Mouse (Mus musculus) colon, adult 2 months (tissue): ENCODE measurements around the gene Dna2. TPM values are rescaled to one million over a fixed set of nuclear protein-coding genes. Genes with fewer than 3 reads are reported as not detected.

Source experiments
- polyA plus RNA-seq: library from polyadenylated mRNA; depleted of rRNA; stranded (reverse); fragments of >200 nt; gene quantifications from 2 replicates; pipeline ENCODE4 v1.2.3, GENCODE M21; 2012; rRNA removed

Dna2 gene
- 2.8 and 3.1 TPM in 2 replicates for polyA plus RNA-seq

DNA sequence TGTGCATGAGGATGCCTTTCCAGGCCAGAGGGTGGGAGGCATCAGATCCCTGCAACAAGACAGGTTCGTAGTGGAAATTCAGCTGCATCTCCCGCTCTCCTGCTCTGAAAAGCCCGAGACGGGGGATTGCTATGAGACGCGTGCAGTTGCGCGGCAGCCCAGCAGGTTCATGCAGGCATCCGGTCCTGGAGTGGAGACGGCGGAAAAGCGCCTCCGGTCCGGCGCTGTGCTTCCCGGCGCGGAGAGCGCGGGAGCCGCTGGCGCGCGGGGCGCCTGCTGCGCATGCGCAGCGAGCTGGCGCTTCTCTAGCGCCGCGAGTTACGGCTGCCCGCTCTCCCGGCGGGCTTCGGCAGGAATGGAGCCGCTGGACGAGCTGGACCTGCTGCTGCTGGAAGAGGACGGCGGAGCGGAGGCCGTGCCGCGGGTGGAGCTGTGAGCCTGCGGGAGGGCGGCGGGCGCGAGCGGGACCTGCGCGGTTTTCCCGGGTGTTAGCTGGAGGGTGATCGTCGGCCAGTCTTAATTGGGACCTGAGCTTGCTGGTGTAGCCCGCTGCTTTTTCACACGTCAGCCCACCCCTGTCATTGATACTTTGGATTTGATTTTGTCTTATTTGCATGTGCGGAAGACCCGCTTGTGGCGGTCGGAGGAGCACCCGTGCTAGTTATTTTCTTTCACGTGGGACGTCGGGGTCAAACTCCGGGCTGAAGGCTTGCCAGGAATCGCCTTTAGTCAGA lies at the start of gene Dna2:
Dna2 (plus strand) TSS at position 289 of the 734 bp plus-strand sequence.

DNA sequence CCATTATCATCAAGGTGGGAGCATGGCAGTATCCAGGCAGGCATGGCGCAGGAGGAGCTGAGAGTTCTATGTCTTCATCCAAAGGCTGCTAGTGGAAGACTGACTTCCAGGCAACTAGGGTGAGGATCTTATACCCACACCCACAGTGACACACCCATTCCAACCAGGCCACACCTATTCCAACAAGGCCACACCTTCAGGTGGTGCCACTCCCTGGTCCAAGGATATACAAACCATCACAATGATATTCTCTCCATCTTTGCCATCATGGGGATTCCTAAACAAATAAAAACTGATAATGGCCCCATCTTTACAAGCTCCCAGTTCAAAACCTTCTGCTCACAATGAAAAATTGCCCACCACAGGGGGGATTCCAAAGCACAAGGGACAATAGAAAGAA lies 37.9 kb upstream of the Dna2 start, which contains the start of gene Tet1:
Tet1 (minus strand) TSS at position 101 of the 400 bp plus-strand sequence.

DNA sequence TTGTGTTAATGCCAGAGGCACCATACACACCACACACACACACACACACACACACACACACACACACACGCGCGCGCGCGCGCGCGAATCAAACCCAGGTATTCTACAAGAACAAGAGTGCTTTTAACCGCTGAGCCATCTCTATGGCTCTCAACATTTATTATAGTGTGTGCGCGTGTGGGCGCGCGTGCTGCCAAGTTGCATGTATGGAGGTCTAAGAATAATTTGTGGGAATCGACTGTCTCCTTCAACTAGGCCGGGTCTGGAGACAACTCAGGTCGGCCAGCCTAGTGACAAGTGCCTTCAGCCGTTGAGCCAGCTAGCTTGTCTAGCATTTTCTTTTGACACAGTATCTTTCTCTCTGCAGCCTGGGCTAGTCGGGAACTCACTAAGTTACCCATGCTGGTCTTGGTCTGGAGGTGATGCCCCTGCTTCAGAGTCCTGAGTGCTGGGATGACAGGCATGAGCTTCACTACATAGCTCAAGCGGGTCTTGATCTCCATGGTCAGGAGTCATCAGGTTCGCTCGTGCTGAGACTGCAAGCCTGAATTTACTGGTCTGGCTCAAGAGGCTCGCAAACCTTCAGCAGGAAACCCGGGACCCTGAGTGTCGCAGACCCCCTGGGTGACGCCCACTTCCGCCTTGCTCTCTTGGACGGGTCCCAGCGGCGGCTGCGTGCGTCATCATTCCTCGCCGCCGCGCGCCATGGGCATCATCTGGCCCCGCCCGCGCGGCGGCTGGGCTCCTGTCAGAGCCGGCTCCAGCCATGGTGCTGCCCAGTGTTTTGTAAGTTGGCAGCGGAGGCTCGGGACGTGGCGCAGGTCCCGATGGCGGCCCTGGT lies 26.7 kb upstream of the Dna2 start, which contains the start of gene Slc25a16:
Slc25a16 (plus strand) TSS at position 709 of the 841 bp plus-strand sequence.

DNA sequence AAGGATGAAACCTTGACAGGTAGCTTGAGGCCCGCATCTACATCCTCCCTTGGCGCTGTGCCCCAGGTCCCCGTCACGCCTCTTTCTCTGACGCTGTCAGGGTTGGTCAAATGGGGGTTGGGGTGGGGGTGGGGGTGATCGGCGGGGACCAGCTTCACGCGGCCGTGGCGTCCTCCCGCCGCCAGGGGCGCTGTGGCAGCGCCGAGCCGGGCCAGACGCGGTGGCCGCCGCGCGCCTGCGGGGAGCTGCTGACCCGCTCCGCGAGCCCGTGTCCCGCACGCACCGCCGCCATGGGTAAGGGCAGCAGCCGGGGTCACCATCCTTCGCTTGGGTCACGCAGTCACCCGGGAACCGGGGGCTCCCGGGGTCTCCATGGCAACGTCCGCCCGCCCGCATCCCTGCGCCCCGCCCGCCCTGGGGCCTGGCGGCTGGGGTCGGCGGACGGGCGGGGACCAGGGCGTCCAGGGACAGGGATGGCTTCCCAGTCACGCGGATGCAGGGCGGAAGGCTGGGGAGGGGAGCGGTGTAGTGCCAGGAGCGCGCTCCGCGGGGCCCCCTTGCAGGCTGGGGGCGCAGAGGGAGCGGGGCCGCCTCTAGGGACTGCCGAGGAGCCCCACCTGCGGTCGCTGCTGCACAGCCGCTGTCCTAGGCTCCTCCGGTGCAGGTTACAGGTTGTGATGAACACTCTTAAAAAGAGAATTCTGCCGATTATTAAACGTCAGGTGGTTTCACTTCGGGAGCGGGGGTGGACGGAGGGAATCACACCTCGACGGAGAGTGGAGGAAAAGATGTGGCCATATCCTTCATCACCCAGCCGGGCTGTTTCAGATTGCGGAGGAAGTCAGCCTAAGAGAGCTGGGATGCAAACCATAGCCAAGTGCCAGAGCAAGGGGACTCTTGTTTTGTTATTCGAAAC lies 33.5 kb downstream of the Dna2 start, which contains the start of gene Rufy2:
Rufy2 (plus strand) TSS at position 185 of the 916 bp plus-strand sequence.

Other genes starting within 250 kb of the Dna2 start
- gene Stox1, start 220.9 kb upstream of the Dna2 start, polyA plus RNA-seq = 0.22 and 0.47 TPM in 2 replicates
- 47.2 and 50.3 TPM in 2 replicates for gene Ccar1, start 154.7 kb upstream of the Dna2 start, polyA plus RNA-seq
- gene Tet1, start 38.0 kb upstream of the Dna2 start, polyA plus RNA-seq = 0.21 and 0.66 TPM in 2 replicates
- 36.0 and 63.4 TPM in 2 replicates for gene Slc25a16, start 26.4 kb upstream of the Dna2 start, polyA plus RNA-seq
- gene Rufy2, start 33.2 kb downstream of the Dna2 start, polyA plus RNA-seq = 1.6 and 2.1 TPM in 2 replicates
- 4.2 and 5.1 TPM in 2 replicates for gene Hnrnph3, start 77.2 kb downstream of the Dna2 start, polyA plus RNA-seq
- gene Pbld2, start 77.3 kb downstream of the Dna2 start, polyA plus RNA-seq = 9.1 and 9.5 TPM in 2 replicates
- 3.2 and 3.5 TPM in 2 replicates for gene Pbld1, start 113.1 kb downstream of the Dna2 start, polyA plus RNA-seq
- gene Atoh7, start 152.6 kb downstream of the Dna2 start, polyA plus RNA-seq = 0.17 and 0.21 TPM in 2 replicates